ENCODE assay signal across 8 mouse cellular contexts in the genomic region with DNA sequence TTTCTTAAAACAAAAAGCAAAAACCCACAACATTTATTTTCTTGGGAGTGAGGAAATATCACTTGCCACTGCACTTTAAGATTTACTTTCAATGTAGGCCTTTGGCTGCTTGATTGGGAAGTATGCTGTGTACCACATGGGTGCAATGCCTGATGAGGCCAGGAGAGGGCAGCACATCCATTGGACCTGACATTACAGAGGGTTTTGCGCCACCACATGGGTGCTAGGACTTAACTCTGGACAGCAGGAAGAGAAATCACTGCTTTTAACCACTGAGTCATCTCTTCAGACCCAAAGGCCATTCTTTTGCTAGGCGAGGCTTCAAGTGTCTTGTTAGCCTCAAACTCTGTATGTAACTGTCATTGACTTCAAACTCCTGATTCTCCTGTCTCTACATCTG. TPM values are rescaled to one million over a fixed set of nuclear protein-coding genes. Genes with fewer than 3 reads are reported as not detected.
DNase-seq lines count a peak whose midpoint lies in the region; ATAC-seq and TF ChIP-seq lines count a peak whose summit lies in the region.

No protein-coding gene starts in this region.

- DNase-seq in kidney, adult 2 months = peak; percentile 71
- peak; percentile 84 for DNase-seq in MEL (ENCODE audit: low read depth, low spot score)
- peak; percentile 17 for DNase-seq in brain, embryonic 14.5 days (ENCODE audit: low read depth)
- DNase-seq in limb, embryonic 11.5 days (ENCODE audit: low spot score) = peak; percentile 56
- no peak for DNase-seq in frontal cortex, postnatal 25 days (ENCODE audit: low spot score in 2 of 2)

- H3K4me1 ChIP-seq in kidney, adult 2 months (ENCODE audit: control insufficient read depth, insufficient read depth, low read length) = 0 out of 2 replicates have a peak, but pooled peaks cover 3% of the 10 kb centered on the region
- H3K4me1 ChIP-seq in kidney, embryonic 16.5 days (ENCODE audit: insufficient read depth, low read length) = no peaks in the 10 kb centered on the region
- H3K4me1 ChIP-seq in MEL (ENCODE audit: control insufficient read depth in 1 of 2, insufficient read depth in 2 of 2, low read length in 2 of 2) = peaks cover 0 to 5% of the 10 kb centered on the region in 2 experiments; a peak in 1 of 4 replicates
- no peaks in the 10 kb centered on the region for H3K4me1 ChIP-seq in limb, embryonic 11.5 days (ENCODE audit: control insufficient read depth, insufficient read depth, low read length)
- H3K4me1 ChIP-seq in small intestine, adult 2 months (ENCODE audit: control insufficient read depth, insufficient read depth, insufficient read length, low read length) = no peaks in the 10 kb centered on the region
- no peaks in the 10 kb centered on the region for H3K4me1 ChIP-seq in forebrain, embryonic 12.5 days

- no peak for TF ChIP-seq POLR2A in kidney, adult 2 months (IDR thresholded peaks at IDR 0.05; ENCODE audit: low read depth, low read length)
- no peak for TF ChIP-seq POLR2A in MEL (IDR thresholded peaks at IDR 0.05; ENCODE audit: control insufficient read depth in 1 of 2, insufficient read depth in 1 of 2, low read depth in 1 of 2, low read length in 2 of 2, poor library complexity in 1 of 2)
- TF ChIP-seq POLR2A in brain, embryonic 14.5 days (IDR thresholded peaks at IDR 0.05; ENCODE audit: borderline replicate concordance, extremely low read depth, insufficient read depth, insufficient read length, poor library complexity, severe bottlenecking) = no peak
- no peak for TF ChIP-seq POLR2A in small intestine, adult 2 months (IDR thresholded peaks at IDR 0.05; ENCODE audit: low read depth, low read length)

- H3K4me2 ChIP-seq in kidney, embryonic 16.5 days (replicated peaks; ENCODE audit: low read depth, low read length) = no peak overlapping the region
- no peak overlapping the region for H3K4me2 ChIP-seq in limb, embryonic 11.5 days (ENCODE audit: low read depth, severe bottlenecking)
- H3K4me2 ChIP-seq in forebrain, embryonic 12.5 days = no peak overlapping the region

- no peaks in the 10 kb centered on the region for H3K36me3 ChIP-seq in kidney, adult 2 months (ENCODE audit: control insufficient read depth, insufficient read depth, low read length)
- no peaks in the 10 kb centered on the region for H3K36me3 ChIP-seq in kidney, embryonic 16.5 days (ENCODE audit: insufficient read depth, low read length)
- H3K36me3 ChIP-seq in MEL (ENCODE audit: control insufficient read depth in 1 of 2, insufficient read depth in 2 of 2, low read length in 2 of 2) = no peaks in the 10 kb centered on the region
- H3K36me3 ChIP-seq in limb, embryonic 11.5 days (ENCODE audit: control insufficient read depth, insufficient read depth, low read length) = no peaks in the 10 kb centered on the region
- no peaks in the 10 kb centered on the region for H3K36me3 ChIP-seq in small intestine, adult 2 months (ENCODE audit: control insufficient read depth, insufficient read depth, low read length)
- H3K36me3 ChIP-seq in forebrain, embryonic 12.5 days (replicated peaks) = no peaks in the 10 kb centered on the region

- peak; percentile 96 for TF ChIP-seq CTCF in kidney, adult 2 months (conservative IDR thresholded peaks at IDR 0.05; ENCODE audit: insufficient read depth, insufficient read length, low read depth, low read length)
- peak; percentile 93 to 99 (median 99) for TF ChIP-seq CTCF in MEL (IDR thresholded peaks at IDR 0.05 in 2 of 3, conservative IDR thresholded peaks at IDR 0.05 in 1 of 3; ENCODE audit: control insufficient read depth in 1 of 3, insufficient read depth in 1 of 3, low read depth in 2 of 3, low read length in 3 of 3, poor library complexity in 1 of 3, severe bottlenecking in 1 of 3)
- peak; percentile 63; the same call in 1 of the 2 replicates for TF ChIP-seq CTCF in brain, embryonic 14.5 days (IDR thresholded peaks at IDR 0.05; ENCODE audit: borderline replicate concordance, extremely low read depth, insufficient read depth, insufficient read length)
- peak; percentile 78; the same call in 1 of the 2 replicates for TF ChIP-seq CTCF in small intestine, adult 2 months (IDR thresholded peaks at IDR 0.05; ENCODE audit: extremely low read depth, insufficient read length, insufficient replicate concordance, low read depth, low read length)

- H3K79me2 ChIP-seq in MEL (ENCODE audit: control insufficient read depth, insufficient read depth, low read length, poor library complexity) = no peaks in the 10 kb centered on the region

- TF ChIP-seq RAD21 in MEL (IDR thresholded peaks at IDR 0.05; ENCODE audit: low read depth, low read length) = peak; percentile 95

- no peak overlapping the region for H3K9ac ChIP-seq in kidney, embryonic 16.5 days (replicated peaks; ENCODE audit: low read length)
- no peak overlapping the region for H3K9ac ChIP-seq in MEL (ENCODE audit: control insufficient read depth, low read depth, low read length, poor library complexity, severe bottlenecking)
- H3K9ac ChIP-seq in limb, embryonic 11.5 days (ENCODE audit: low read length) = no peak overlapping the region
- H3K9ac ChIP-seq in forebrain, embryonic 12.5 days = no peak overlapping the region

- no peak overlapping the region for H3K27ac ChIP-seq in kidney, adult 2 months (ENCODE audit: insufficient read depth, low read depth, low read length)
- H3K27ac ChIP-seq in kidney, embryonic 16.5 days (ENCODE audit: low read length) = no peak overlapping the region
- H3K27ac ChIP-seq in MEL (ENCODE audit: control insufficient read depth, low read depth, low read length) = no peak overlapping the region
- no peak overlapping the region for H3K27ac ChIP-seq in limb, embryonic 11.5 days (replicated peaks; ENCODE audit: low read depth, low read length)
- H3K27ac ChIP-seq in small intestine, adult 2 months (ENCODE audit: insufficient read depth, low read depth, low read length) = no peak overlapping the region
- no peak overlapping the region for H3K27ac ChIP-seq in forebrain, embryonic 12.5 days

- H3K27me3 ChIP-seq in kidney, adult 2 months (replicated peaks; ENCODE audit: control insufficient read depth, insufficient read depth, low read length) = no peaks in the 10 kb centered on the region
- H3K27me3 ChIP-seq in kidney, embryonic 16.5 days (ENCODE audit: insufficient read depth, low read length) = no peaks in the 10 kb centered on the region
- H3K27me3 ChIP-seq in MEL (ENCODE audit: control insufficient read depth in 1 of 2, insufficient read depth in 2 of 2, low read length in 2 of 2) = 0 out of 4 replicates have a peak, but pooled peaks cover 0 to 1% of the 10 kb centered on the region in 2 experiments
- H3K27me3 ChIP-seq in limb, embryonic 11.5 days (ENCODE audit: control insufficient read depth, insufficient read depth, low read length) = no peaks in the 10 kb centered on the region
- H3K27me3 ChIP-seq in small intestine, adult 2 months (ENCODE audit: control insufficient read depth, insufficient read depth, low read length) = no peaks in the 10 kb centered on the region
- no peaks in the 10 kb centered on the region for H3K27me3 ChIP-seq in forebrain, embryonic 12.5 days

- 71% methylated on average over 2 of the region's 2 CpGs for WGBS in kidney, adult 2 months
- 57% methylated on average over 2 of the region's 2 CpGs for WGBS in kidney, embryonic 16.5 days
- WGBS in limb, embryonic 11.5 days = 63% methylated on average over 2 of the region's 2 CpGs
- 76% methylated on average over 2 of the region's 2 CpGs for WGBS in small intestine, adult 2 months
- WGBS in forebrain, embryonic 12.5 days = 60% methylated on average over 2 of the region's 2 CpGs

- H3K9me3 ChIP-seq in kidney, embryonic 16.5 days (ENCODE audit: low read length) = no peaks in the 10 kb centered on the region
- H3K9me3 ChIP-seq in MEL (replicated peaks; ENCODE audit: insufficient read depth, low read length) = no peaks in the 10 kb centered on the region
- no peaks in the 10 kb centered on the region for H3K9me3 ChIP-seq in limb, embryonic 11.5 days (ENCODE audit: control insufficient read depth, low read length)
- H3K9me3 ChIP-seq in forebrain, embryonic 12.5 days = no peaks in the 10 kb centered on the region

- no peak overlapping the region for H3K4me3 ChIP-seq in kidney, adult 2 months (ENCODE audit: insufficient read depth, low read depth, low read length)
- H3K4me3 ChIP-seq in kidney, embryonic 16.5 days (ENCODE audit: low read length) = no peak overlapping the region
- no peak overlapping the region for H3K4me3 ChIP-seq in MEL (ENCODE audit: control insufficient read depth in 1 of 2, insufficient read depth in 1 of 2, low read depth in 2 of 2, low read length in 2 of 2)
- no peak overlapping the region for H3K4me3 ChIP-seq in limb, embryonic 11.5 days (ENCODE audit: low read depth, low read length)
- H3K4me3 ChIP-seq in small intestine, adult 2 months (ENCODE audit: low read depth, low read length) = no peak overlapping the region
- H3K4me3 ChIP-seq in forebrain, embryonic 12.5 days (replicated peaks) = no peak overlapping the region

- ATAC-seq in kidney, embryonic 16.5 days (ENCODE audit: low FRiP score, low TSS enrichment) = no peak
- ATAC-seq in limb, embryonic 11.5 days (ENCODE audit: insufficient number of reproducible peaks, low FRiP score, low TSS enrichment, low read depth) = no peak
- ATAC-seq in forebrain, embryonic 12.5 days (ENCODE audit: low FRiP score) = no peak

- TF ChIP-seq EP300 in MEL (IDR thresholded peaks at IDR 0.05; ENCODE audit: low read depth in 1 of 2, low read length in 2 of 2) = no peak

RNA-seq across cellular contexts. Expression of a gene that starts 23.8 kb away (rescaled TPM):
- polyA plus RNA-seq in kidney, adult 2 months (2012; rRNA removed) = 68.3 and 78.0 TPM in 2 replicates
- 100 and 109 TPM in 2 replicates for polyA plus RNA-seq in kidney, embryonic 16.5 days (2015; fragmentation: Nextera tagmentation; extraction: Ambion mirVana)
- total RNA-seq in MEL (2012; rRNA removed) = 21.3 and 25.1 TPM in 2 replicates
- 10 to 100 TPM in 1 of 2 experiments, not detected in 1; 33.7 TPM for polyA plus RNA-seq in MEL (2012; ENCODE audit: insufficient read depth in 1 of 2, insufficient read length in 2 of 2, low read depth in 1 of 2, low replicate concordance in 2 of 2, missing spikeins in 1 of 2)
- 352 and 472 TPM in 2 replicates for polyA plus RNA-seq in brain, embryonic 14.5 days (2012; rRNA removed)
- 129 and 136 TPM in 2 replicates for polyA plus RNA-seq in limb, embryonic 11.5 days (2014; fragmentation: Nextera tagmentation; extraction: Ambion mirVana)
- polyA plus RNA-seq in small intestine, adult 2 months (2012; rRNA removed) = 45.0 and 53.8 TPM in 2 replicates
- 124 and 140 TPM in 2 replicates for polyA plus RNA-seq in forebrain, embryonic 12.5 days (2016; fragmentation: Nextera tagmentation; extraction: Ambion mirVana)

RNA-seq across cellular contexts. Expression of a gene that starts 48.4 kb away (rescaled TPM):
- 19.1 and 24.1 TPM in 2 replicates for polyA plus RNA-seq in kidney, adult 2 months (2012; rRNA removed)
- polyA plus RNA-seq in kidney, embryonic 16.5 days (2015; fragmentation: Nextera tagmentation; extraction: Ambion mirVana) = 17.7 and 23.6 TPM in 2 replicates
- total RNA-seq in MEL (2012; rRNA removed) = 3.9 and 6.6 TPM in 2 replicates
- 10 to 100 TPM in 1 of 2 experiments, not detected in 1; 10.3 TPM for polyA plus RNA-seq in MEL (2012; ENCODE audit: insufficient read depth in 1 of 2, insufficient read length in 2 of 2, low read depth in 1 of 2, low replicate concordance in 2 of 2, missing spikeins in 1 of 2)
- polyA plus RNA-seq in brain, embryonic 14.5 days (2012; rRNA removed) = 34.3 and 38.5 TPM in 2 replicates
- 13.9 and 15.7 TPM in 2 replicates for polyA plus RNA-seq in limb, embryonic 11.5 days (2014; fragmentation: Nextera tagmentation; extraction: Ambion mirVana)
- 13.5 and 18.1 TPM in 2 replicates for polyA plus RNA-seq in small intestine, adult 2 months (2012; rRNA removed)
- 14.3 and 17.3 TPM in 2 replicates for polyA plus RNA-seq in forebrain, embryonic 12.5 days (2016; fragmentation: Nextera tagmentation; extraction: Ambion mirVana)

Comparison
In these comparisons a context has a peak if more than half of its experiments do, and no peak if none do; other contexts are left out.
1. DNase-seq: peak in kidney, adult 2 months (single experiment), MEL (single experiment), brain, embryonic 14.5 days (single experiment) and limb, embryonic 11.5 days (single experiment); none in frontal cortex, postnatal 25 days (0 of 2).
2. Peak in every context shown above with its lines, with median percentiles within 50 percentile points of each other: CTCF ChIP-seq.